In genomic region chr9:107618778-107619545, GRCm38 (mm10) we compare ENCODE assay signal across 9 mouse cellular contexts. TPM values are rescaled to one million over a fixed set of nuclear protein-coding genes. Genes with fewer than 3 reads are reported as not detected.
DNase-seq lines count a peak whose midpoint lies in the region; ATAC-seq and TF ChIP-seq lines count a peak whose summit lies in the region.
"Had no signal": no experiment of that assay in that cellular context is flagged by ENCODE, and none has a peak within 500 bp of the region (broad histone marks: within the 10 kb centered on the region; RNA-seq: fewer than 3 reads in every experiment).

No protein-coding gene starts in this region.

- peak overlapping the region; percentile 59 for H3K27ac ChIP-seq in cerebellum, adult 2 months (ENCODE audit: insufficient read depth, low read length)
- peak overlapping the region; percentile 61 for H3K27ac ChIP-seq in limb, embryonic 15.5 days
- H3K27ac ChIP-seq in neural tube, embryonic 15.5 days (replicated peaks), result peak overlapping the region; percentile 45

- H3K9me3 ChIP-seq in limb, embryonic 15.5 days, result no peaks in the 10 kb centered on the region
- H3K9me3 ChIP-seq in neural tube, embryonic 15.5 days (replicated peaks), result no peaks in the 10 kb centered on the region

- H3K4me1 ChIP-seq in cerebellum, adult 2 months (ENCODE audit: control insufficient read depth, insufficient read depth, low read length), result peaks cover 32% of the 10 kb centered on the region
- H3K4me1 ChIP-seq in limb, embryonic 15.5 days, result peaks cover 20% of the 10 kb centered on the region
- H3K4me1 ChIP-seq in neural tube, embryonic 15.5 days, result peaks cover 34% of the 10 kb centered on the region

- H3K27me3 ChIP-seq in cerebellum, adult 2 months (ENCODE audit: control insufficient read depth, insufficient read depth, low read length), result no peaks in the 10 kb centered on the region
- no peaks in the 10 kb centered on the region for H3K27me3 ChIP-seq in limb, embryonic 15.5 days
- no peaks in the 10 kb centered on the region for H3K27me3 ChIP-seq in neural tube, embryonic 15.5 days (replicated peaks)
- H3K27me3 ChIP-seq: CH12.LX had no signal

- no peak for TF ChIP-seq CTCF in cerebellum, adult 2 months (IDR thresholded peaks at IDR 0.05; ENCODE audit: borderline replicate concordance, insufficient read depth, low read depth, low read length)

- peaks cover 74% of the 10 kb centered on the region for H3K36me3 ChIP-seq in limb, embryonic 15.5 days
- H3K36me3 ChIP-seq in neural tube, embryonic 15.5 days, result peaks cover 69% of the 10 kb centered on the region

- ATAC-seq in limb, embryonic 15.5 days (ENCODE audit: insufficient number of reproducible peaks, low FRiP score, low TSS enrichment, low read depth), result 0 out of 2 replicates have a peak, but pooled peaks have one; percentile 12
- no peak for ATAC-seq in neural tube, embryonic 15.5 days (ENCODE audit: low FRiP score)

- TF ChIP-seq POLR2A in cerebellum, adult 2 months (IDR thresholded peaks at IDR 0.05; ENCODE audit: borderline replicate concordance, insufficient read depth, low read length), result no peak

- intact Hi-C loops in heart, postnatal 36 days (cut with DNase I), result no loop called here

- no peak overlapping the region for H3K9ac ChIP-seq in limb, embryonic 15.5 days
- no peak overlapping the region for H3K9ac ChIP-seq in neural tube, embryonic 15.5 days (replicated peaks)

- 13% methylated on average over 13 of the region's 13 CpGs for WGBS in cerebellum, adult 2 months
- WGBS in limb, embryonic 15.5 days, result 49% methylated on average over 13 of the region's 13 CpGs
- WGBS in neural tube, embryonic 15.5 days, result 53% methylated on average over 13 of the region's 13 CpGs

- no peak for DNase-seq in cerebellum, adult 2 months
- DNase-seq in cerebellum, adult 8-10 months, result no peak
- peak; percentile 54 to 76 for DNase-seq in adrenal gland, postnatal 36 days
- DNase-seq in heart, postnatal 36 days, result peak; percentile 63 to 66
- DNase-seq in ovary, postnatal 10 days (ENCODE audit: low spot score), result no peak
- DNase-seq in frontal cortex, adult 2 months (ENCODE audit: extremely low spot score in 1 of 2, low spot score in 1 of 2), result no peak

- H3K4me3 ChIP-seq in cerebellum, adult 2 months (replicated peaks; ENCODE audit: insufficient read depth, low read depth, low read length), result no peak overlapping the region
- H3K4me3 ChIP-seq in limb, embryonic 15.5 days, result no peak overlapping the region
- no peak overlapping the region for H3K4me3 ChIP-seq in neural tube, embryonic 15.5 days (replicated peaks)

- no peak overlapping the region for H3K4me2 ChIP-seq in limb, embryonic 15.5 days
- no peak overlapping the region for H3K4me2 ChIP-seq in neural tube, embryonic 15.5 days

RNA-seq across cellular contexts. Expression of gene Sema3b, which starts 9.9 kb away (rescaled TPM):
- 3.9 and 6.4 TPM in 2 replicates for polyA plus RNA-seq in cerebellum, adult 2 months (2012; rRNA removed)
- total RNA-seq in adrenal gland, postnatal 36 days (2021), result 1 to 10 TPM; 4.6 to 8.4 TPM
- 10 to 100 TPM; 18.5 to 22.0 TPM for total RNA-seq in heart, postnatal 36 days (2021)
- polyA plus RNA-seq in limb, embryonic 15.5 days (2015; fragmentation: Nextera tagmentation; extraction: Ambion mirVana), result 13.6 and 23.6 TPM in 2 replicates
- 6.6 and 9.7 TPM in 2 replicates for polyA plus RNA-seq in neural tube, embryonic 15.5 days (2015; fragmentation: Nextera tagmentation; extraction: Ambion mirVana)
- polyA plus RNA-seq in frontal cortex, adult 2 months (2012; rRNA removed), result 2.1 and 3.4 TPM in 2 replicates

RNA-seq across cellular contexts. Expression of gene Gnai2, which starts 16.2 kb away (rescaled TPM):
- polyA plus RNA-seq in cerebellum, adult 2 months (2012; rRNA removed), result 273 and 301 TPM in 2 replicates
- 100 to 1,000 TPM; 221 to 245 TPM for total RNA-seq in adrenal gland, postnatal 36 days (2021)
- total RNA-seq in heart, postnatal 36 days (2021), result 100 to 1,000 TPM; 248 to 259 TPM
- 385 and 394 TPM in 2 replicates for polyA plus RNA-seq in limb, embryonic 15.5 days (2015; fragmentation: Nextera tagmentation; extraction: Ambion mirVana)
- 262 and 325 TPM in 2 replicates for polyA plus RNA-seq in neural tube, embryonic 15.5 days (2015; fragmentation: Nextera tagmentation; extraction: Ambion mirVana)
- 334 and 351 TPM in 2 replicates for polyA plus RNA-seq in frontal cortex, adult 2 months (2012; rRNA removed)

RNA-seq across cellular contexts. Expression of gene Ifrd2, which starts 31.5 kb away (rescaled TPM):
- 20.2 and 23.4 TPM in 2 replicates for polyA plus RNA-seq in cerebellum, adult 2 months (2012; rRNA removed)
- total RNA-seq in adrenal gland, postnatal 36 days (2021), result 10 to 100 TPM; 37.8 to 43.1 TPM
- total RNA-seq in heart, postnatal 36 days (2021), result 10 to 100 TPM; 48.4 to 51.2 TPM
- 45.9 and 58.8 TPM in 2 replicates for polyA plus RNA-seq in limb, embryonic 15.5 days (2015; fragmentation: Nextera tagmentation; extraction: Ambion mirVana)
- 14.4 and 25.2 TPM in 2 replicates for polyA plus RNA-seq in neural tube, embryonic 15.5 days (2015; fragmentation: Nextera tagmentation; extraction: Ambion mirVana)
- 17.5 and 18.8 TPM in 2 replicates for polyA plus RNA-seq in frontal cortex, adult 2 months (2012; rRNA removed)

RNA-seq across cellular contexts. Expression of gene Hyal3, which starts 38.3 kb away (rescaled TPM):
- 1.1 TPM in 2 replicates for polyA plus RNA-seq in cerebellum, adult 2 months (2012; rRNA removed)
- 1 to 10 TPM in 1 of 2 experiments, under 1 TPM in 1; 0.99 to 1.6 TPM for total RNA-seq in adrenal gland, postnatal 36 days (2021)
- total RNA-seq in heart, postnatal 36 days (2021), result under 1 TPM; 0.36 to 0.46 TPM
- polyA plus RNA-seq in limb, embryonic 15.5 days (2015; fragmentation: Nextera tagmentation; extraction: Ambion mirVana), result 1.6 and 1.8 TPM in 2 replicates
- 2.0 and 2.2 TPM in 2 replicates for polyA plus RNA-seq in neural tube, embryonic 15.5 days (2015; fragmentation: Nextera tagmentation; extraction: Ambion mirVana)
- 0.69 and 0.74 TPM in 2 replicates for polyA plus RNA-seq in frontal cortex, adult 2 months (2012; rRNA removed)

RNA-seq across cellular contexts. Expression of gene Naa80, which starts 40.3 kb away (rescaled TPM):
- 19.5 and 21.6 TPM in 2 replicates for polyA plus RNA-seq in cerebellum, adult 2 months (2012; rRNA removed)
- total RNA-seq in adrenal gland, postnatal 36 days (2021), result 10 to 100 TPM; 14.5 to 19.5 TPM
- total RNA-seq in heart, postnatal 36 days (2021), result 10 to 100 TPM; 16.6 to 19.1 TPM
- polyA plus RNA-seq in limb, embryonic 15.5 days (2015; fragmentation: Nextera tagmentation; extraction: Ambion mirVana), result 17.6 and 21.4 TPM in 2 replicates
- 16.9 and 19.7 TPM in 2 replicates for polyA plus RNA-seq in neural tube, embryonic 15.5 days (2015; fragmentation: Nextera tagmentation; extraction: Ambion mirVana)
- 15.9 and 18.3 TPM in 2 replicates for polyA plus RNA-seq in frontal cortex, adult 2 months (2012; rRNA removed)

Comparison
In these comparisons a context has a peak if more than half of its experiments do, and no peak if none do; other contexts are left out.
1. DNase-seq: peak in adrenal gland, postnatal 36 days (2 of 2) and heart, postnatal 36 days (2 of 2); none in cerebellum, adult 2 months (0 of 2), cerebellum, adult 8-10 months (single experiment), ovary, postnatal 10 days (single experiment) and frontal cortex, adult 2 months (0 of 2).
2. Peak in every context shown above with its lines, with median percentiles within 50 percentile points of each other: H3K27ac ChIP-seq.